Mouse (Mus musculus) urinary bladder, adult 2 months (tissue): ENCODE measurements around the gene Fbxo41. TPM values are rescaled to one million over a fixed set of nuclear protein-coding genes. Genes with fewer than 3 reads are reported as not detected.
A peak's percentile ranks its signal among the peaks of the same experiment; 100 is the strongest.

Source experiments
- DNase-seq: peaks from one replicate; pipeline ENCODE4 v3.0.0; 2022; ENCODE audit warnings: low spot score
- polyA plus RNA-seq: library from polyadenylated mRNA; depleted of rRNA; stranded (reverse); fragments of >200 nt; gene quantifications from 2 replicates; pipeline ENCODE4 v1.2.3, GENCODE M21; 2012; rRNA removed

Fbxo41 gene
- polyA plus RNA-seq, result 2.2 TPM in 2 replicates

DNA sequence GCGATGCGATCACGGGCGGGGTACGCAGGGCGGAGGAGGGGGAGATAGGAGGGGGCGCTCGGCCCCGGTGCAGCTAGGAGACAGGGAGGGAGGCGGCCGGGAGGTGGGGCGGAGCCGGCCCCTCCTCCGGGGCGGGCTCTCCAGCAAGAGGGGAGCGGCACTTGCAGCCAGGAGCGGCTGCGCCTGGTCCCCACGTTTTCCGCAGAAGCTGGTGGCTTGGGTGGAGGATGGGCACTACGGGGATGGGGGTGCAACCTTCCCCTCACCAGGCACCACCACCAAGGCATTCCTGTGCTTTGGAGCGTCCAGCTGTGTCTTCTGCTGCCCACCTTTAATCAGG is at the start of gene Fbxo41:
TSS of gene Fbxo41 (minus strand) at position 84 of the 340 bp plus-strand sequence.
- DNase-seq, result no peak

DNA sequence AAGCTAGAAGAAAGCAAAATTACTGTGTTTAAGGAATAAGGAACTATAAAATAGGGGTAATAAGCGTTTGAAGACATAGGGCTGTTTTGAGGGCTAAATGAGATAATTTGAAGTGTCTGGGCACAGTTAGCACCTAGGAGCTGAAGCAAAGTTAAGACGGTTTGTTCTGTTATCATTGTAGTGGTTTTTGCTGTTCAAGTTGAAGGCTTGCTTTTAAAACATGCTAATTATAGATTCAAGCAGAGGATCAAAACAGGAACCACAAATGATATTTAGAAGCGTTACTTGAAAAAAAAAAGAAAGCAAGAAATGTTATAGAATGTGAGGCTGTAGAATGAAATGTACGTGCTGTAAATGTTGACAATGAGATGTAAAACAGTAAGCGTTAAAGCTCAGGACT is 44.8 kb upstream of the Fbxo41 start:
- no peak for DNase-seq

DNA sequence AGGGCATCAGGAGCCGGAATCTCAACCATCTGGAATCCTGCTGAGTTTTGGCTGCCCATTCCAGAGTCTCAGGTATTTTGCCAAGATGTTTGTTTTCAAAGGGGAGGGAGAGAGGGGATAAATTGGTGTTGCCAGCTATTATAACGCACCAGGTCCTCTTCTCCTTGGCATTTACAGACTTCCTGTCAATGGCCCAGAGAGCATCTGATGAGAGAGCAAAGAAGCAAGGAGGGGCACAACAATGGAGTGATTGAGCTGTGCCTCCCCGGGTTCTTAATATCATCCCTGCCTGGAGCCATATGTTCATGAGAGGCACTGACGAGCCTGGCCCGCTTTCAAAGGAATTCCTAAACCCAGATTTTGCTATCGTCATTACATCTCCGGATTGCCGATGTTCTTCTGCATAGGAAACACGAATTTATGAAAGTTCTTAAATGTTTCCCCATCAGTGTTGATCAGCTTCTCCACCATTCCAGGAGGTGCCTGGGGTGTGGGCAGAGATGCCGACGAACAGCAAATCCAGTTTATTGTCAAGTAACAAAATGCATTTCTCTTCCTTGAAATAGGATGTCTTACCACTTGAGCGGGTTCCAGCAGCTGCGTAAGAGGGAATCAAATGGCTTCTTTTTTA is 41.6 kb upstream of the Fbxo41 start:
- no peak for DNase-seq

DNA sequence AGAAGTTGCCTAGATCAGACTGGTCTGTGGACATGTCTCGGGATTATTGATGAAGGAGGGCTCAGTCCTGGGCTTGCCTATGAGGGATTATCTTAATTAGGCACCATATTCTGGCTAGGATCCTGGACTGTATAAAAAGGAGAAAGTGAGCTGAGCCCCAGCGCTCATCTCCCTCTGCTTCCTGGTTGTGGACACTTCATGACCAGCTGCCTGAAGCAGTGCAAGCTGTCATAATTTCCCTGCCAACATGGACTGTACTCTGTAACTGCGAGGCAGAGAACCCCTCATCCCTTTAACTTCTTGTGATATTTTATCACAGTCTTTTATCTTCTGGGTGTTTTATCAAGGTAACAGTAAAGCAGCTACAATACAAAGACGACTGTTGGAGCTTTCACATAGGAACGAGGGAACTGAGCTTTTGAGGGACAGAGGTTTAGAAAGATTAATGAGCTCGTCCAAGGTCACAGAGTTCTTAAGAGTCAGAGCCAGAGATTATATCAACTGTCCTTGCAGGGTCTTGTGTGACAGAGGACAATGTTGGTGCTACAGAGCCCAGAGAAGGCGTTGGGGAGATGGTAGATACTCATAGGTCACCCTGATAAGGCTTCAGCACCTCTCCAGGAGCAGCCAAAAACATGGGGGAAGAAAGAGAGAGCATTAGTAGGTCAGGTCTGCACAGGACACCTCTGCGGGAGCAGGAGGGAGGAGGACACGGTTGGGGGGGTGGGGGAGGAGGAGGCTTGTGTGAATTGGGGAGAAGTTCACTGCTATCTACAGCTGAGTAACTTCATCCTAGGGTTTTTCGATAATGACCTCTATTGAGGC is 40.8 kb upstream of the Fbxo41 start:
- no peak for DNase-seq

DNA sequence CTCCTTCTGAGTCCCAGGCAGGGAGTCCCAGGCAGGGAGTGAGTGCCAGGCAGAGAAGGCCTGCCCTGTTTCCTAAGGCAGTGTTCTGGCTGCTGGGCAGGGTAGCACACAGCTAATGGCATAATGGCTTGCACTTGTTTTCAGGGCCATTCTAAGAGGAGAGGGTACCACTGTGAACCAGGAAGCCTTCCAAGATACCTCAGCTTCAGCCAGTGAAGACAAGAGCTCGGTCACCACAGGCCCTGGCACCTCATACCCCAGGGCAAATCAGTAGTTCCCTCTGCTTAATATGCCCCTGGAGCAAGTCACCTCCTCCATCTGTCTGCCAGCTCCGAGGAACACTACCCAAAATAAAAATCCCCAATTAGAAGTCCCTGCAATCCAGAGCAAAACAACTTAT is 20.0 kb upstream of the Fbxo41 start:
- DNase-seq, result no peak

DNA sequence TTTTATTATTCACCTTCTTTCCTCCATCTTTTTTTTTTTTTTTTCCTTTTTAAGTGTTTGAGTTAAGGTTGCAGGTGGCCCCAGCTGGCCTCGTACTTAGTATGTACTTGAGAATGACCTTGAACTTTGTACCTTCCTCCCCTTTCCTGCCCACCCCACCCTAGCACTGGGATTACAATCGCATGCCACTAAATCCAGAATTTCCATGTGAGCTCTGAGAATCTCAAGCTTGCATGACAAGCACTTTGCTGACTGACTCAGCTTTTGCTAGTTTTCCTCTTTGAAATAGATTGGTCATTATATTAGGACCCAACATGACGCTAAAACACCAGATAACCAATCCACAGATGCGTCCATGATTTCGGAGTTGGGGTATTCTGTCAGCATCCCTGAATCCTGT is 19.2 kb upstream of the Fbxo41 start:
- DNase-seq, result no peak

DNA sequence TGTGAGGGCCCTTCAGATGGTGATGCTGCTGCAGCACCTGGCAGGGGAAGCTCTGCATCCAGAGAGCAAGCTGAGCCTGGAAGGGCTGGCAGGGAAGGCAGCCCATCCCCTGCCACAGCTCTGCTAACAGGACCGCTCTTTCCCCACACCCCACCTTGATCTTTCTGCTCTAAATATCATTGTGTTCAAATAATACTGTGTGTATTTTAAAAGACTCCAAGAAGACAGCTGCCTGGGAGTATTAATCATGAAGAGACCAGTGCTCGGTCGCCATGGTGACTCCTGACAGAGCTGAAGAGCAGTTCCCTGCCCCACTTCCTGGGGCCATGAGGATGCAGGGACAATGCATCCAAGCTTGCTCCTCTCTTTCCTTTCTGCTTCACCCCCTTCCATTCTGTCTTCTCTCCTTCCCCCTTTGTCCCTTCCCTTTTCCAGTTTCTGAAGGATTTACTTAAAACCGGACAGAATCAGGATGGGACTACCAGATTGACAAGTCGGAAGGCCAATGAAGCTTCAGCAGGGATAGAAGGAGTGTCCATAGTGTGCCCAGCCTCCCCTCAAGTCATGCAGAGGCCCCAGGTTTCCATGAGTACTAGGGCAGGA is 15.4 kb upstream of the Fbxo41 start:
- DNase-seq, result no peak

DNA sequence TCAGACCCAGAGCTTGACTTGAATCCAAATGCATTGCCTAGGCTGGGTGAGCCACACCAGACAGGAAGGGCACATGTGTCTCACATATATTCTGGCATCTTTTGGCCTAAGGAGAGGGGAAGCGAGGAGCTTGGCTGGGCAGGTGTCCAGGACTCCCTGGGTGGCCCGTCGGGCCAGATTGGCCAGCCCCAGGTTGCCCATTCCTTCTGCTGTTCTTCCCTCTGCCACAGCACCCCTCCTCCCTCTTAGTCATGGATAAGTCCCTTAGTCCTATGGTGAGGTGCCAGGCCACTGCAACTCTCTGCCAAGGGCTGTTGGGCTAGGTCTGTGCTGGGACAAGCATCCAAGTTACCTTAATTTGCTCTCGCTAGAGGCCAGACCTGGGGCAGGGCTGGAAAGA is 13.1 kb upstream of the Fbxo41 start:
- DNase-seq, result no peak

DNA sequence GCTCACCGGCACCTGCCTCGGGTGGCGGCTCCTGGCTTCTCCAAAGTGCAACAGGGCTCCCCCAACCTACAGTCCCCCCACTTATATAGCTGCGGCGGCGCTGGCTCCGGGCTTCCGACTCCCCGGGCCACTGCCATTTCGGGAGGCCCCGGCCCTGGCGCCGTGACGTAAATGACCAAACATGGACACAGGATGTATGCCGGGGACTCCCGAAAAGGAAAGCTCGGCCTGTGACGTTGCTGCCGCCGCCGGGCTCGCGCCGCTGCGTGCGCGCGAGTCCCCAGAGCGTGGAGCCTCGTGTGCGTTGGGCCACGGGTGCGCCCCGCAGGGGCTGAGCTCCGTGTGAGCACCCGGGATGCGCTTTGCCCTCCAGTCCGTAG is 10.7 kb upstream of the Fbxo41 start, which contains the start of gene Egr4:
TSS of gene Egr4 (minus strand) at position 59 of the 380 bp plus-strand sequence.
- DNase-seq, result no peak

DNA sequence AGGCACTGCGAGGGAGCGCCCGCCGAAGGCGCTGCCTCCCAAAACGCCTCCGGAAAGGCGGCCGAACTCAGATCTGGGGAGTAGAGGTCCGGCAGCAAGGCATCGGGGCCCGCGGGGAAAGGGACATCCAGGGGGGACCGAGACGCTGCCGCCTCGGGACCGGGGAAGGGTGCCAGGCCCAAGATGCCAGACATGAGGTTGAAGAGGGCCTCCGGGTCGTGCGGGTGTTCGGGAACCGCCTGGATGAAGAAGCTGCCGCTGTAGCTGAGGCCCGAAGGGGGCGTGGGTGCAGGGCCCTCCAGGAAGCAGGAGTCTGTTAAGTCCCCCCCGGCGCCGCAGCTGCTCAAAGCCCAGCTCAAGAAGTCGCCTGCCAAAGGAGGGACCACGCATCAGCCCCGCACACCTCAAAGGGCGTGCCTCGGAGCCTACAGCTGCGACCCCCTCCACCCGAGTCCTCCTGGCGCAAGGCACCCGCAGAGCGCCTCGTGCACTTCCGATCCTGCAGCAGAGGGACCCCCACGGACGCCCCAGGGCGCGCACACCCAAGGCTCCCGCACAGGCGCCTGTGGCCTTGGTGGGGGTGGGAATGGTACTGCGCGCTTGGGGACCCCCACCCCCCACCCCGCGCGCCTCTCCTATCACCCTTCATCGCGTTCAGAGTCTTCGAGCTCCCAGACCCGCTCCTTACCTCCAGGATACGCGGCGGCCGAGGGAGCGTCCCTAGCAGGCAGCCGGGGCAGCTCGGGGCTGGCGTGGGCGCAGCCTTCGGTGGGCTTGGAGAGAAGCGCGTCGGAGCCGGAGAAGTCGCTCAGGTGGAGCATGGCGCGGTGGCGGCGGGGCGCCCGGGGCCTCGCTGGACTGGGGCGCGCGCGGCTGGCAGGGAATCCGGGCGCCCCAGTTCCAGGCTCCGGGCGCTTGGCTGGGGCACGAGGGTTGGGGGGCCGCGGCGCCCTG is 10.1 kb upstream of the Fbxo41 start:
- DNase-seq, result no peak

DNA sequence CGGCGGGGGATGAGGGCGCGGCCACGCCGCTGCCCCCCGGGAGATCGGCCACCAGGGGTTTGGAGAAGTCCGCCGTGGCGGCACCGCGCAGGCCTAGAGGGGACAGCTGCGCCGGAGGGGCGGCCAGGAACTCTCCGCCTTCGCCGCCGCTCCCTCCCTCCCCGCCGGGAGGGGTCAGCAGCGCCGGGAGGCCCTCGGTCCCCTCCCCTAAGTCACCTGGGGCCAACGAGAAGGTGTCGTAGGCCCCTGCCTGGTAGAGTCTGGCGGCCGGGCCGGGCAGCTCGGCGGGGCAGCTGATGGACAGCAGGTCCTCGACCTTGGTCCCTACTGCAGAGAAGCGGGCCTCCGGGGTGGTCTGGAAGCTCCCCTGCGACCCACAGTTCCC is 9.3 kb upstream of the Fbxo41 start:
- DNase-seq, result no peak

DNA sequence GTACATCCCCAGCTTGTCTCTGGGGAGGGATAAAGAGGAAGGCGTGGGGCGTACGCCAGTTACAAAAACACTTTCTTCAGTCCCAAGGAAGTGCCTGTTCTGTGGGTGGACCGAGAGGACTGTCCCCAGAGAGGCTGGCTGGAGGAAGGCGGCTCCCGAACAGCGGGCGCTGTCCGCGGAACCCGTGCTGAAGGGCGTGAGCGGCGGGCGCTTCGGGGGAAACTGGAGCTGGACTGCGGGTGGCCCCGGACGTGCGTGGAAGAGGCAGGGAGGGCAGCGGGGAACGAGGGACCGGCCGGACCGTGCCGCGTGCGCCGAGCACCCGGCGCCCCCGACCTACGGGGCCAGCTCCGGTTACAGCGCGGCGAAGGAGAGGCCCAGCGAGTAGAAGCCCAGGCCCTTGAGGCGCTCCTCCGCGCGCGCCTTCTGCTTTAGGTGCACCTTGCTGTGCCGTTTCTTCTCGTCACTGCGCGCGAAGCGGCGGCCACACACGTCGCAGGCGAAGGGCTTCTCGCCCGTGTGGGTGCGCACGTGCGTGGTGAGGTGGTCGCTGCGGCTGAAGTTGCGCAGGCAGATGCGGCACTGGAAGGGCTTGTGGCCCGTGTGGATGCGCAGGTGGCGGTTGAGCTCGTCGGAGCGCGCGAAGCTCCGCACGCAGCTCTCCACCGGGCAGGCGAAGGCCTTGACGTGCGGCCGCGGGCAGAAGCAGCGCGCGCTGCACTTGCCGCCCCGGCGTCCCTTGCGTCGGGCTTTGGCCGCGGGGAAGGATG is 8.7 kb upstream of the Fbxo41 start:
- peak; percentile 34 for DNase-seq

DNA sequence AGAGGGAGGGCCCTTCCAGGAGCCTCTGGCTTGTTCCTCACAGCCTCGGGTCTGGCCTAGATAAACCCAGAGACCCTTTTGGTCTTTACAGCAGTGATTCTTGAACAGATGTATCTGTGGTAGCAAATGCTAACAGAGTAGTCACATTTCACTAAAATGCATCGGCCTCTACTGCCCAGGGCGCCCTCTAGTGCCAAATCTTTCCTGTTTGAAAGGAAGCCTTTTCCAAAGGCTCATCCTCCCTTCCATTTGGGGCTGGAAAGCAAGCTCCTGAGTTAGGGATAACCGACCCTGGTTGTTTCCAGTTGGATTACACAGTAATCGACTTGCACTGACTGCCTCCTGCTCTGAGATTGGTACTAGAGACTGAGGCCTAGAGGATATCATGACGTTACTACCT is 7.7 kb upstream of the Fbxo41 start:
- no peak for DNase-seq

DNA sequence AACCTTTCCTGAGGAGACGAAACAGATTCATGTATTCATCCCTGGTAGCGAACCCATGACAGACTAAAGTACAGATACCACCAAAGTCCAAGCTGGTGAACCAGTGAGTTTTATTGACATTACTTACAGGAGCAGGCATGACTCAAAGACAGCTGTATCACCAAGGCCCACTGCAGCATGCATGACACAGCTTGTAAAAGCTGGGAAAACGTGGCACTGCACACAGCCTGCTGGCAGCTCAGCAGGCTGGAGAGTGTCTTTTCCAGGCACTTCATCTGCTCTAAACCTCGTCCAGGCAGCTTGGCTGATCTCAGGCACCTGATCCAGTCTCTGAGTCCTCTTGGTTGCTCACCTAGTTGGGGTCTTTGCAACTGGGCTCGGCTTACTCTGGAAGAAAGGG is 5.8 kb upstream of the Fbxo41 start:
- no peak for DNase-seq

DNA sequence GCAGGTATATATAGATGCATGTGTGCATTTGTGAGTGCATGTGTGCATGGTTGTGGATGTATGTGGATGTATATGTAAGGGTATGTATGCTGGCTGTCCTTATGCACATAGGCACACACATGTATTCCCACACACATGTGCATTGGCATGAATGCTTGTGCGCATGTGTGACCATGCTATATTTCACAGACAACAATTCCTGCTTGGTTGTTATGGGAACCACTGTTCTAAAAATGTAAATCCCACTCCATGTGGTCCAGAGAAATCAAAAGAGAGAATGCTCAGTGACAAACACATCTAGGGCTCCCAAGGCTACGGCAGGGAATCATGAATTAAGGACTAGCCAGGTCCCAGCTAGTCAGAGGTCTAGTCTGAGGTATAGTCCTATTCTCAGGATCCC is 2.1 kb upstream of the Fbxo41 start:
- DNase-seq, result no peak

DNA sequence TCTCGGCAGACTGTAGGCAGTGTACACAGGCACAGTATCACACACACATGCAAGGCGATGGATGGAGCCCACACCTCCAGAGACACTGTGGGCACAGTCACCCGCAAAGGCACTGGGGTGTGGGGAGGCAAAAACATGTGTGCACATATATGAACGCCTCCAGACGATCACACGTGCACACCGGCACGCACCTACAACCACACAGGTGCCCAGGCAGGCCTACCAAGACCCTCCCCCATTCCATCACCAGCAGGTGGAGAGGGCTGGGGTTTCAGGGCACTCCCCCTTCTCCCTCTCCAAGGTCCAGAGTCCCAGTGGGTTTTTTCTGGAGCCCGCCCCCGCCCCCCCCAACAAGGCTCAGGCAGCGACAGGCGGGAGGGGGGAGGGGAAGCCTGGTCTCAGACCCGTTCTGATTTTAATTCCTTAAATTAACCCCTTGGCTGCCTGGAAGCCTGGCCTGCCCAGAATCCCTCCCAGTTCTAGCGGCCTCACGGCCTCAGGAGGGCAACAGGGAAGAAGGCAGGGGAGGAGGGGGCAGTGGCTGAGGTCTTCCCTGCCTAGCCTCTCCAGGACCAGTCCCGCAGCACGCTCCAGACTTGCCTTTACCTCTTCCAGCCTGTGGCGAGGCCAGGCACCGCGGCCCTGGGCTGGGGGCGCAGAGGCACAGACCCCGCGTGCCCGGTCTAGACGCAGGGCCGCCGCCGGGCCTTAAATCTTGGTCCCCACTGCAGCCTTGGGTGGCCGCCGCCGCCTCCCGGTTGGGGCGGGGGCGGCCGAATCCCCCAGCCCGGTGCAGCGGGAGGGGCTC is 487 bp downstream of the Fbxo41 start:
- no peak for DNase-seq

DNA sequence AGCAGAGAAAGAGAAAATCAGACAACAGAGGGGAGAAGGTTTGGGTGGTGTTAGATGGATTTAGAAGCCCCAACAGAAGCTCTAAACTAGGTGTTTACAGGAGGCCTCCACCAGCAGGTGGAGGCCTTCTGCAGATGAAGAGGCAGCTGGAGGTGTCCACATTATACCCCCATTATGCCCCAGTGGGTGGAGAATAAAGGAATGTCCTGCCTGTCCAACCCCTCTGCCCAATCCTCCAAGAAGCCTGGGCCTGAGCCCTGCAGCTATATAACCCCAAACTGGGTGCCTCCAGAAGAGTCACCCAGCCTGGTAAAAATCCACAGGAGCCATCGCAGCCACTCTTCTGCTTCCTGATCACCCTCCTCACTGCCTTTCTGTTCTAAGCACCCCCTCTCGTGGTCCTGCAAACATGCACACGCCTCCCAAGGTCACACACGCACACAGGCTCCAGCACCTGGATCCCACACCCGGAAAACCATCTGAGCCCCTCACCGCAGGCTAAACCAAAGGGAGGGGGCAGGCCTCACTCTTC is 1.2 kb downstream of the Fbxo41 start:
- no peak for DNase-seq

DNA sequence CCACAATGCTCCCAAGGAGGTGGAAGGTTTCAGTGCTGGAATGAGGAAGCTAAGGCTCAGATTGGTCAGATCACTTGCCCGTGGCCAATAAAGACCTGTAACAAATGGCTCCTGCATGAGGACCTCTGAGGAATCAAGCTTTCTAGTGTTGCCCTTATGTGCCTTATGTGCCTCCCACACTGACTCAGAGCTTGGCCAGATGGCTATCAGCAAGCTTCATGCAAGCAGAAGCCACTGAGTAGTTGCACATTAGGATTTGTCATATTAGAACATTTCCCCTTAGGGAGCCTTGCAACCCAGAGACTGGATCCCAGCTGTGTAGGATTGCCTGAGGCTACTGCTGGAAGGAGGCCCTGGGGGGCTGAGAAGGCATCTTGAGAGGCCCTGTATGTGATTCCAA is 2.4 kb downstream of the Fbxo41 start:
- DNase-seq, result no peak

DNA sequence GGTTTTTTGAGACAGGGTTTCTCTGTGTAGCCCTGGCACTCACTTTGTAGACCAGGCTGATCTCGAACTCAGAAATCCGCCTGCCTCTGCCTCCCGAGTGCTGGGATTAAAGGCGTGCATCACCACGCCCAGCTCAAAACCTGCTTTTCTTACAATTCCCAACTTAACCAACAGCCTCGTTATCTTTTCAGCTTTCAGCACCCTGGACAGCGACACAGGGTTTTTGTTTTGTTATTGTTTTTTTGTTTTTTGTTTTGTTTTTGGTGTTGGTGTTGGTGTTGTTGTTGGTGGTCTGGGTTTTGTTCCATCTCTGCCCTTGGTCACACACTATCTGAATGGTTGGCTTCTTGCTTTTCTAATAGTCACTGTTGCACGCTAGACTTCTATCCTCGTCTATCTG is 4.6 kb downstream of the Fbxo41 start:
- DNase-seq, result no peak

DNA sequence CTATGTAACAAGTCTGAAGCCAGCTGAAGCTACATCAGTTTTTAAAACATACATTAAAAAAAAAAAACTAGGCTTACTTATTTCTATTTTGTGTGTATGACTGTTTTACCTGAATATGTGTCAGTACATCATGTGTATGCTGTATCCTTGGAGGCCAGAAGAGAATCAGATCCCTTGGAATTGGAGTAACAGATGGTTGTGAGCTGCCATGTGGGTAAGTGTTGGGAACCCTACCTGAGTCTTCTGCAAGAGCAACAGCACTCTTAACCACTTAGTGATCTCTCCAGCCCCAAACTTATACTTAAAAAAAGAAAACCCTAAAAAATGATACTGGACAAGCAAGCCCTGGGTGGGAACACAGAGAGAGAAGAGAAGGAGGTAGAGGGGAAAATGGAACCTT is 5.8 kb downstream of the Fbxo41 start:
- DNase-seq, result no peak
